Mouse (Mus musculus) layer of hippocampus, postnatal 25 days (tissue): Measurements from ENCODE around the gene Faap20. TPM values are rescaled to one million over a fixed set of nuclear protein-coding genes. Genes with fewer than 3 reads are reported as not detected.

Source experiments
- total RNA-seq, 2 experiments: library from RNA; stranded (reverse); gene quantifications; 2 replicates each; pipeline ENCODE4 v1.2.3; 2021

The Faap20 gene
- total RNA-seq, 2 experiments from 2014 or later = 29.2 to 36.6 TPM

Other genes with a start within 250 kb of the Faap20 start
- gene Plch2, start 193.0 kb upstream of the Faap20 start, total RNA-seq = 10 to 100 TPM; 91.4 to 98.9 TPM
- 10 to 100 TPM; 21.6 to 26.5 TPM for gene Pex10, start 182.8 kb upstream of the Faap20 start, total RNA-seq
- 10 to 100 TPM; 62.2 to 67.3 TPM for gene Rer1, start 163.4 kb upstream of the Faap20 start, total RNA-seq
- 10 to 100 TPM; 11.2 to 17.3 TPM for gene Morn1, start 163.2 kb upstream of the Faap20 start, total RNA-seq
- 100 to 1,000 TPM; 119 to 129 TPM for gene Ski, start 27.2 kb upstream of the Faap20 start, total RNA-seq
- gene Prkcz, start 111.6 kb downstream of the Faap20 start, total RNA-seq = 100 to 1,000 TPM; 161 to 170 TPM
- gene Gabrd, start 148.3 kb downstream of the Faap20 start, total RNA-seq = 10 to 100 TPM; 19.7 to 22.2 TPM
- 10 to 100 TPM in 1 of 2 experiments, 1 to 10 TPM in 1; 9.2 to 11.4 TPM for gene Cfap74, start 159.4 kb downstream of the Faap20 start, total RNA-seq
- gene Tmem52, start 219.3 kb downstream of the Faap20 start, total RNA-seq = 1 to 10 TPM; 3.0 to 5.6 TPM
- gene Gnb1, start 241.6 kb downstream of the Faap20 start, total RNA-seq = 100 to 1,000 TPM; 763 to 780 TPM